Mouse (Mus musculus): ENCODE data around the gene Rreb1.

- no peak for TF ChIP-seq CTCF (conservative IDR thresholded peaks at IDR 0.05; ENCODE audit: low read length)
- TF ChIP-seq NANOG (IDR thresholded peaks at IDR 0.05; ENCODE audit: borderline replicate concordance, low read length), result no peak
- no peak for TF ChIP-seq POU5F1 (IDR thresholded peaks at IDR 0.05; ENCODE audit: borderline replicate concordance, low read length)
These were observed 146.3 kb downstream of the Rreb1 start for GRCm38 (mm10) chr13:37924461-37924948.

All from E14TG2a.4 (cell line).